Mouse (Mus musculus) MEL (cell line): Measurements from ENCODE around the gene Naip5.
"Not testable (repeated sequence)": the region's sequence is repeated elsewhere in the genome, so short reads cannot be mapped to it uniquely, and the experiment has no call there.

Source experiments
- CTCF ChIP-seq, 3 experiments: IDR thresholded peaks in 2 of 3; conservative IDR thresholded peaks in 1 of 3; 2 replicates each; pipeline ENCODE4 v1.5.1; 2011 to 2012; ENCODE audit warnings: low read length in 3 of 3, low read depth in 2 of 3, mild to moderate bottlenecking in 2 of 3, improper control_type of control experiment in 1 of 3, inconsistent platforms in 1 of 3, mixed read lengths in 1 of 3, moderate library complexity in 1 of 3; ENCODE audit not compliant: control insufficient read depth in 1 of 3, insufficient read depth in 1 of 3, poor library complexity in 1 of 3, severe bottlenecking in 1 of 3
- EP300 ChIP-seq, 2 experiments: IDR thresholded peaks; 2 replicates each; pipeline ENCODE4 v1.6.1; 2011; ENCODE audit warnings: improper control_type of control experiment in 2 of 2, low read length in 2 of 2, low read depth in 1 of 2, mild to moderate bottlenecking in 1 of 2

DNA sequence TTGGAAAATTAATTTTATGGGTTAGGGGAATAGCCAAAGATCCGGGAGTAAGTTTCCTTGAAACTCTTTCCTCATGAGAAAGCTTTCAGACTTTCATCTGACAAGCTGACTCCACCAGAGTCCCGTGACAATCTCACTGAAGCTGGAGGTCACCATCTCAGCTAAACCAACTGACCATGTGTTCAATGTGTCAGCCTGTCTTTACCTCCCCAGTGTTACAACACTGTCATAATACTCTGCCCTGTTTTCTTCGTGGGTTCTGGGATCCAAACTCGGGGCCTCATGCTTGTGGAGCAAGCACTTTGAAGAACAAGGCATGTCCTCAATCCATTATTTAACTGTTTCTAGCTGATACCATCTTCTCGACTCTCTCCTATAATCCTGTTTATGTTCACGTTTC, 9.8 kb upstream of the Naip5 start:
- not testable (repeated sequence) for TF ChIP-seq CTCF (IDR thresholded peaks at IDR 0.05 in 2 of 3, conservative IDR thresholded peaks at IDR 0.05 in 1 of 3; ENCODE audit: control insufficient read depth in 1 of 3, insufficient read depth in 1 of 3, low read depth in 2 of 3, low read length in 3 of 3, poor library complexity in 1 of 3, severe bottlenecking in 1 of 3); EP300 (IDR thresholded peaks at IDR 0.05; ENCODE audit: low read depth in 1 of 2, low read length in 2 of 2)
